Mouse (Mus musculus) cerebellum, adult 2 months (tissue): ENCODE measurements at regions not wholly inside any gene's neighbourhood (a gene's known extent, or its start where the extent isn't known, plus 50 kb on each side); places are given as distances from the start of the nearest gene placed in this dataset.

Experiments
- CTCF ChIP-seq: fragments of 200-500 bp; IDR thresholded peaks from 2 replicates; pipeline ENCODE4 v1.5.1; 2011; ENCODE audit warnings: low read depth, mild to moderate bottlenecking, control low read depth, low read length, moderate library complexity, borderline replicate concordance; ENCODE audit not compliant: insufficient read depth
- POLR2A ChIP-seq: fragments of 200-500 bp; IDR thresholded peaks from 2 replicates; pipeline ENCODE4 v1.6.1; 2011; ENCODE audit warnings: low read length, control low read depth, borderline replicate concordance; ENCODE audit not compliant: insufficient read depth

- no peak for TF ChIP-seq CTCF
- TF ChIP-seq POLR2A, result no peak
Observed at GRCm38 (mm10) chr4:29090949-29091348, 278.0 kb downstream of the Epha7 start.
